Mouse (Mus musculus) hindbrain, embryonic 12.5 days (tissue): ENCODE results near the gene 1700003H04Rik. TPM values are rescaled to one million over a fixed set of nuclear protein-coding genes. Genes with fewer than 3 reads are reported as not detected.

ENCODE experiments used
- ATAC-seq: fragments of 200-750 bp; cut with Nextera tagmentation; 2 replicates; pipeline ENCODE4 v1.8.0; 2017; ENCODE audit warnings: moderate TSS enrichment; ENCODE audit not compliant: low FRiP score
- H3K27ac ChIP-seq: fragments of 300-500 bp; sonication (generic); 2 replicates; pipeline ENCODE4 v1.5.1; 2016; ENCODE audit warnings: mild to moderate bottlenecking
- H3K27me3 ChIP-seq: fragments of 300-500 bp; sonication (generic); 2 replicates; pipeline ENCODE4 v1.6.1; 2016; ENCODE audit warnings: mild to moderate bottlenecking
- H3K36me3 ChIP-seq: fragments of 300-500 bp; sonication (generic); 2 replicates; pipeline ENCODE4 v1.6.1; 2016; ENCODE audit warnings: mild to moderate bottlenecking
- H3K4me1 ChIP-seq: fragments of 300-500 bp; sonication (generic); 2 replicates; pipeline ENCODE4 v1.6.1; 2016
- H3K4me2 ChIP-seq: fragments of 300-500 bp; sonication (generic); replicated peaks from 2 replicates; pipeline ENCODE4 v1.6.1; 2016; ENCODE audit warnings: mild to moderate bottlenecking
- H3K4me3 ChIP-seq: fragments of 300-500 bp; sonication (generic); 2 replicates; pipeline ENCODE4 v1.5.1; 2016; ENCODE audit warnings: mild to moderate bottlenecking
- H3K9ac ChIP-seq: fragments of 300-500 bp; sonication (generic); 2 replicates; pipeline ENCODE4 v1.6.1; 2016; ENCODE audit warnings: mild to moderate bottlenecking, moderate library complexity
- H3K9me3 ChIP-seq: fragments of 300-500 bp; sonication (generic); replicated peaks from 2 replicates; pipeline ENCODE4 v1.6.1; 2016; ENCODE audit warnings: mild to moderate bottlenecking
- WGBS: fragments of 180-500 bp; shearing (Covaris S2); methylation state at CpG from one replicate; pipeline ENCODE4 v1.1.7; 2016; 5-methylcytosine and 5-hydroxymethylcytosine counted together
- polyA plus RNA-seq: library from polyadenylated mRNA; unstranded; fragments of >200 nt; fragmentation: Nextera tagmentation; extraction: Ambion mirVana; gene quantifications from 2 replicates; pipeline ENCODE4 v1.2.1, GENCODE M21; 2016

The 1700003H04Rik gene
- not detected in 2 replicates for polyA plus RNA-seq

- no peak within 1 kb of the TSS for H3K9ac ChIP-seq
- H3K36me3 ChIP-seq, result no peaks in the 10 kb centered on the region
- H3K4me3 ChIP-seq, result no peak within 1 kb of the TSS
- no peak for ATAC-seq
- no peaks in the 10 kb centered on the region for H3K27me3 ChIP-seq
- H3K4me2 ChIP-seq, result no peak within 1 kb of the TSS
- no peaks in the 10 kb centered on the region for H3K4me1 ChIP-seq
- no peaks in the 10 kb centered on the region for H3K9me3 ChIP-seq
- no peak within 1 kb of the TSS for H3K27ac ChIP-seq
Observed at GRCm38 (mm10) chr3:124581001-124581400, at the start of gene 1700003H04Rik. Gene 1700003H04Rik, minus strand, starts transcription at chr3:124581101.

GRCm38 (mm10) chr3:124623031-124623430 is 42.1 kb upstream of the 1700003H04Rik start:
- 36% methylated on average over 3 of the region's 3 CpGs for WGBS
- no peaks in the 10 kb centered on the region for H3K9me3 ChIP-seq
- H3K27me3 ChIP-seq, result no peaks in the 10 kb centered on the region
- no peaks in the 10 kb centered on the region for H3K36me3 ChIP-seq
- H3K9ac ChIP-seq, result no peak overlapping the region
- H3K4me1 ChIP-seq, result no peaks in the 10 kb centered on the region
- H3K4me2 ChIP-seq, result no peak overlapping the region
- H3K27ac ChIP-seq, result no peak overlapping the region
- ATAC-seq, result no peak
- H3K4me3 ChIP-seq, result no peak overlapping the region

GRCm38 (mm10) chr3:124613287-124613686 is 32.4 kb upstream of the 1700003H04Rik start:
- H3K9ac ChIP-seq, result no peak overlapping the region
- no peaks in the 10 kb centered on the region for H3K36me3 ChIP-seq
- no peak for ATAC-seq
- H3K4me3 ChIP-seq, result no peak overlapping the region
- no peaks in the 10 kb centered on the region for H3K4me1 ChIP-seq
- WGBS, result 67% methylated on average over 1 of the region's 1 CpGs
- H3K9me3 ChIP-seq, result no peaks in the 10 kb centered on the region
- no peaks in the 10 kb centered on the region for H3K27me3 ChIP-seq
- H3K4me2 ChIP-seq, result no peak overlapping the region
- H3K27ac ChIP-seq, result no peak overlapping the region

- H3K36me3 ChIP-seq, result no peaks in the 10 kb centered on the region
- H3K4me1 ChIP-seq, result no peaks in the 10 kb centered on the region
- no peaks in the 10 kb centered on the region for H3K9me3 ChIP-seq
- H3K4me2 ChIP-seq, result no peak overlapping the region
- no peaks in the 10 kb centered on the region for H3K27me3 ChIP-seq
- H3K4me3 ChIP-seq, result no peak overlapping the region
- no peak overlapping the region for H3K27ac ChIP-seq
- H3K9ac ChIP-seq, result no peak overlapping the region
- ATAC-seq, result no peak
Observed at GRCm38 (mm10) chr3:124609956-124610355, 29.1 kb upstream of the 1700003H04Rik start.

- Histone ChIP-seq H3K9ac (no peak overlapping the region), H3K27ac (no peak overlapping the region), H3K4me1 (no peaks in the 10 kb centered on the region), H3K27me3 (no peaks in the 10 kb centered on the region), H3K36me3 (no peaks in the 10 kb centered on the region), H3K4me2 (no peak overlapping the region), H3K9me3 (no peaks in the 10 kb centered on the region), H3K4me3 (no peak overlapping the region)
- no peak for ATAC-seq
Observed at GRCm38 (mm10) chr3:124606021-124606517, 25.2 kb upstream of the 1700003H04Rik start.

- no peaks in the 10 kb centered on the region for H3K36me3 ChIP-seq
- no peak overlapping the region for H3K27ac ChIP-seq
- no peak overlapping the region for H3K9ac ChIP-seq
- H3K27me3 ChIP-seq, result no peaks in the 10 kb centered on the region
- no peak overlapping the region for H3K4me3 ChIP-seq
- H3K4me2 ChIP-seq, result no peak overlapping the region
- WGBS, result 92% methylated on average over 1 of the region's 1 CpGs
- no peaks in the 10 kb centered on the region for H3K4me1 ChIP-seq
- no peaks in the 10 kb centered on the region for H3K9me3 ChIP-seq
- no peak for ATAC-seq
Observed at GRCm38 (mm10) chr3:124605518-124605917, 24.6 kb upstream of the 1700003H04Rik start.

- Histone ChIP-seq H3K9me3 (no peaks in the 10 kb centered on the region), H3K27me3 (no peaks in the 10 kb centered on the region), H3K4me1 (no peaks in the 10 kb centered on the region), H3K4me3 (no peak overlapping the region), H3K27ac (no peak overlapping the region), H3K9ac (no peak overlapping the region), H3K36me3 (no peaks in the 10 kb centered on the region), H3K4me2 (no peak overlapping the region)
- ATAC-seq, result no peak
Observed at GRCm38 (mm10) chr3:124597789-124598188, 16.9 kb upstream of the 1700003H04Rik start.

GRCm38 (mm10) chr3:124587534-124587933 is 6.6 kb upstream of the 1700003H04Rik start:
- H3K4me3 ChIP-seq, result no peak overlapping the region
- H3K27ac ChIP-seq, result no peak overlapping the region
- no peaks in the 10 kb centered on the region for H3K9me3 ChIP-seq
- no peak overlapping the region for H3K4me2 ChIP-seq
- no peaks in the 10 kb centered on the region for H3K27me3 ChIP-seq
- H3K4me1 ChIP-seq, result no peaks in the 10 kb centered on the region
- WGBS, result 21% methylated on average over 3 of the region's 3 CpGs
- no peak overlapping the region for H3K9ac ChIP-seq
- no peaks in the 10 kb centered on the region for H3K36me3 ChIP-seq
- ATAC-seq, result peak; percentile 52; the same call in 1 of the 2 replicates

GRCm38 (mm10) chr3:124585761-124586160 is 4.9 kb upstream of the 1700003H04Rik start:
- no peaks in the 10 kb centered on the region for H3K36me3 ChIP-seq
- H3K4me2 ChIP-seq, result no peak overlapping the region
- no peaks in the 10 kb centered on the region for H3K9me3 ChIP-seq
- H3K4me3 ChIP-seq, result no peak overlapping the region
- H3K4me1 ChIP-seq, result no peaks in the 10 kb centered on the region
- H3K27me3 ChIP-seq, result no peaks in the 10 kb centered on the region
- 82% methylated on average over 2 of the region's 2 CpGs for WGBS
- no peak overlapping the region for H3K27ac ChIP-seq
- no peak overlapping the region for H3K9ac ChIP-seq
- no peak for ATAC-seq

GRCm38 (mm10) chr3:124557317-124557716 is 23.6 kb downstream of the 1700003H04Rik start:
- no peaks in the 10 kb centered on the region for H3K9me3 ChIP-seq
- no peaks in the 10 kb centered on the region for H3K4me1 ChIP-seq
- no peak overlapping the region for H3K4me3 ChIP-seq
- no peaks in the 10 kb centered on the region for H3K27me3 ChIP-seq
- H3K9ac ChIP-seq, result no peak overlapping the region
- H3K4me2 ChIP-seq, result no peak overlapping the region
- 89% methylated on average over 2 of the region's 2 CpGs for WGBS
- no peak for ATAC-seq
- no peaks in the 10 kb centered on the region for H3K36me3 ChIP-seq
- no peak overlapping the region for H3K27ac ChIP-seq

- Histone ChIP-seq H3K27me3 (no peaks in the 10 kb centered on the region), H3K27ac (no peak overlapping the region), H3K4me2 (no peak overlapping the region), H3K9me3 (no peaks in the 10 kb centered on the region), H3K4me3 (no peak overlapping the region), H3K4me1 (no peaks in the 10 kb centered on the region), H3K9ac (no peak overlapping the region), H3K36me3 (no peaks in the 10 kb centered on the region)
- ATAC-seq, result no peak
Observed at GRCm38 (mm10) chr3:124555963-124556362, 24.9 kb downstream of the 1700003H04Rik start.

- H3K9me3 ChIP-seq, result no peaks in the 10 kb centered on the region
- no peak overlapping the region for H3K4me2 ChIP-seq
- no peak overlapping the region for H3K27ac ChIP-seq
- ATAC-seq, result no peak
- WGBS, result 86% methylated on average over 2 of the region's 2 CpGs
- H3K27me3 ChIP-seq, result no peaks in the 10 kb centered on the region
- H3K9ac ChIP-seq, result no peak overlapping the region
- H3K4me3 ChIP-seq, result no peak overlapping the region
- no peaks in the 10 kb centered on the region for H3K4me1 ChIP-seq
- H3K36me3 ChIP-seq, result no peaks in the 10 kb centered on the region
Observed at GRCm38 (mm10) chr3:124555092-124555491, 25.8 kb downstream of the 1700003H04Rik start.

- H3K27me3 ChIP-seq, result no peaks in the 10 kb centered on the region
- no peaks in the 10 kb centered on the region for H3K9me3 ChIP-seq
- no peak for ATAC-seq
- no peaks in the 10 kb centered on the region for H3K4me1 ChIP-seq
- no peak overlapping the region for H3K4me3 ChIP-seq
- no peak overlapping the region for H3K27ac ChIP-seq
- WGBS, result 82% methylated on average over 10 of the region's 10 CpGs
- H3K9ac ChIP-seq, result no peak overlapping the region
- no peak overlapping the region for H3K4me2 ChIP-seq
- H3K36me3 ChIP-seq, result no peaks in the 10 kb centered on the region
Observed at GRCm38 (mm10) chr3:124548898-124549297, 32.0 kb downstream of the 1700003H04Rik start.
